Mouse (Mus musculus): Measurements from ENCODE around the gene Glcci1. TPM values are rescaled to one million over a fixed set of nuclear protein-coding genes. Genes with fewer than 3 reads are reported as not detected.
A peak's percentile ranks its signal among the peaks of the same experiment; 100 is the strongest.

Glcci1 gene
- 7.4 and 7.9 TPM in 2 replicates for polyA plus RNA-seq (2015; fragmentation: Nextera tagmentation; extraction: Ambion mirVana)

- 0% methylated on average over 12 of the region's 69 CpGs for WGBS
- Histone ChIP-seq H3K4me3 (peak within 1 kb of the TSS; percentile 94), H3K4me2 (peak within 1 kb of the TSS; percentile 63), H3K9me3 (no peaks in the 10 kb centered on the region), H3K4me1 (replicated peaks) (peaks cover 32% of the 10 kb centered on the region), H3K36me3 (no peaks in the 10 kb centered on the region), H3K9ac (peak within 1 kb of the TSS; percentile 91), H3K27ac (replicated peaks) (peak within 1 kb of the TSS; percentile 100), H3K27me3 (no peaks in the 10 kb centered on the region)
- peak; percentile 88 for ATAC-seq (ENCODE audit: low FRiP score, low read depth)
These were observed at the start of gene Glcci1 for GRCm38 (mm10) chr6:8509551-8509950. Glcci1 (plus strand) TSS chr6:8509600.

GRCm38 (mm10) chr6:8462447-8462846 is 47.0 kb upstream of the Glcci1 start:
- Histone ChIP-seq H3K27ac (replicated peaks) (no peak overlapping the region), H3K4me3 (no peak overlapping the region), H3K36me3 (no peaks in the 10 kb centered on the region), H3K4me2 (no peak overlapping the region), H3K9ac (no peak overlapping the region), H3K9me3 (no peaks in the 10 kb centered on the region), H3K4me1 (replicated peaks) (no peaks in the 10 kb centered on the region), H3K27me3 (no peaks in the 10 kb centered on the region)
- 97% methylated on average over 2 of the region's 2 CpGs for WGBS
- no peak for ATAC-seq (ENCODE audit: low FRiP score, low read depth)

DNA sequence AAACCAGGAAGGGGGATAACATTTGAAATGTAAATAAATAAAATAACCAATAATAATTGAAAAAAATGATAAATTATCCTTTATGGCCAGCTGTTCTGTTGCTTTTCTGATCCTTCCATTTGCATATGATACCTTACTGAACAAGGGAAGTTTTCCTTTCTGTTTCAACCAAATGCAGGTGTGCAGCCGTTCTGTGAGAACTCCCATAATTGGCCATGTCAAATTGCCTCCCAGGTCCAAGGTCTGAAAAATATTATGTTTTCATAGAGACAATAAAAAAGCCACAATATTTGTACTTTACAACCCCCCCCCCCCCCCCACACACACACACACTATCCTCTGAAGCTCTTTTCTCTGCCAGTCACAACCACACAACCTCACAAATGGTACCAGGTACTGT is 44.0 kb upstream of the Glcci1 start:
- WGBS, result 94% methylated on average over 1 of the region's 1 CpGs
- H3K9ac ChIP-seq, result no peak overlapping the region
- no peaks in the 10 kb centered on the region for H3K9me3 ChIP-seq

DNA sequence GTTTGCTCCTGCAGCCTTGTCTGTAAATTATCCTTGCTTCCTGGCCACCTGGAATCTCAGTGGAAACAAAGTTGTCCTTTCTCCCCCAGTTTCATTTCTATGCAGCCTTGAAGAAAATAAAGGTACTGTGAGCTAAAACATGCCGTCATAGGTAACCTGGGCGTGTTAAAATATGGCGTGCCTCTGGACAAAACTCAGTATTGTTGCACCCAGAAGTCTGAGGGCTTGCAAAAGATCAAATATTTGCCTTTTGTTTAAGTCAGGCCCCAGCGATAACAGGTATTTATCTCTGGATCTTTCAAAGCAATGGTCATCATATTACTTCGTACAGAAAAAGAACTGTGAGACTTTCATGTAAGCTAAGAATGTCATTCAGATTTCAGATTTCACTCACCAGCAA is 43.4 kb upstream of the Glcci1 start:
- Histone ChIP-seq H3K27me3 (no peaks in the 10 kb centered on the region), H3K36me3 (no peaks in the 10 kb centered on the region), H3K9ac (no peak overlapping the region), H3K4me2 (no peak overlapping the region), H3K9me3 (no peaks in the 10 kb centered on the region), H3K4me1 (replicated peaks) (no peaks in the 10 kb centered on the region), H3K4me3 (no peak overlapping the region), H3K27ac (replicated peaks) (no peak overlapping the region)
- no peak for ATAC-seq (ENCODE audit: low FRiP score, low read depth)
- WGBS, result 93% methylated on average over 5 of the region's 5 CpGs

More for the DNA sequence above, 44.0 kb upstream of the Glcci1 start:
- Histone ChIP-seq H3K4me2 (no peak overlapping the region), H3K4me1 (replicated peaks) (no peaks in the 10 kb centered on the region), H3K36me3 (no peaks in the 10 kb centered on the region), H3K4me3 (no peak overlapping the region), H3K27ac (replicated peaks) (no peak overlapping the region), H3K27me3 (no peaks in the 10 kb centered on the region)
- ATAC-seq (ENCODE audit: low FRiP score, low read depth), result no peak

DNA sequence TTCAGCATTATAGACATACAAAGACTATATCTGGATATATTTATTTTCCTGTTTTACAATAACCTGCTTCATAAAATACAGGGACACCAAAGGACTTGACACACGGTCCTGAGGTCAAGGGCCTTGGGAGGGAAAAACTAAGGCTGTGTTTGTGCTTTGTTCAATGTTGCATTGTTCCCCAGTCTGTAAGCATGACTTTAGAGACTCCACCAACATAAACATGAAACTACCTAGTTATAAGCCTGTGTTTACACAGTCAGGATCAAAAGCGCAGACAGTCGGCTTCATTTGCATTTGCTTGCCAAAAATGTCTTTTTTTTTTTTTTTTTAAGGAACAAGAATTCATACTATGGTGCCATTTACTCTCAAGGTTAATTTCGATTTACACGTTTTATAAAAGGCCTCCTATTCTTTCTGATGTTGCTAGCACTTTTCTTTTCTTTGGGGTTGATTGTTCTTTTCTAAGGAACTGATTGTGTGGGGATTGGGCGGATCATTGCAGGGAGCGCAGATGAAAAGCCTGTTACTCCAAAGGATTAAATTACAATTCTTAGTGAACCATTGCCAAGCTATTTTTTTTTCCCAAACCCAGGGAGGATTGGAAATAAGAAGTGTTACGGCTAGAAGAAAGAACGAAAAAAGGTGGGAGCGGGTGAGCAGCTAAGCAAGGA is 41.6 kb upstream of the Glcci1 start:
- 0 out of 2 replicates have a peak overlapping the region, but pooled peaks have one; percentile 11 for H3K27ac ChIP-seq (replicated peaks)
- no peaks in the 10 kb centered on the region for H3K9me3 ChIP-seq
- ATAC-seq (ENCODE audit: low FRiP score, low read depth), result no peak
- no peak overlapping the region for H3K4me3 ChIP-seq
- H3K4me2 ChIP-seq, result no peak overlapping the region
- no peaks in the 10 kb centered on the region for H3K4me1 ChIP-seq (replicated peaks)
- no peaks in the 10 kb centered on the region for H3K27me3 ChIP-seq
- no peak overlapping the region for H3K9ac ChIP-seq
- H3K36me3 ChIP-seq, result no peaks in the 10 kb centered on the region
- 33% methylated on average over 10 of the region's 10 CpGs for WGBS

GRCm38 (mm10) chr6:8469918-8470317 is 39.5 kb upstream of the Glcci1 start:
- H3K9ac ChIP-seq, result no peak overlapping the region
- H3K4me1 ChIP-seq (replicated peaks), result no peaks in the 10 kb centered on the region
- no peaks in the 10 kb centered on the region for H3K36me3 ChIP-seq
- ATAC-seq (ENCODE audit: low FRiP score, low read depth), result no peak
- no peaks in the 10 kb centered on the region for H3K9me3 ChIP-seq
- H3K27me3 ChIP-seq, result no peaks in the 10 kb centered on the region
- WGBS, result 97% methylated on average over 3 of the region's 3 CpGs
- H3K4me2 ChIP-seq, result no peak overlapping the region
- H3K4me3 ChIP-seq, result no peak overlapping the region
- no peak overlapping the region for H3K27ac ChIP-seq (replicated peaks)

GRCm38 (mm10) chr6:8472125-8472524 is 37.3 kb upstream of the Glcci1 start:
- 87% methylated on average over 3 of the region's 3 CpGs for WGBS
- H3K4me1 ChIP-seq (replicated peaks), result no peaks in the 10 kb centered on the region
- H3K4me3 ChIP-seq, result no peak overlapping the region
- H3K9me3 ChIP-seq, result no peaks in the 10 kb centered on the region
- ATAC-seq (ENCODE audit: low FRiP score, low read depth), result no peak
- H3K36me3 ChIP-seq, result no peaks in the 10 kb centered on the region
- no peak overlapping the region for H3K4me2 ChIP-seq
- H3K27ac ChIP-seq (replicated peaks), result no peak overlapping the region
- H3K9ac ChIP-seq, result no peak overlapping the region
- H3K27me3 ChIP-seq, result no peaks in the 10 kb centered on the region

- no peaks in the 10 kb centered on the region for H3K27me3 ChIP-seq
- H3K9ac ChIP-seq, result no peak overlapping the region
- no peak for ATAC-seq (ENCODE audit: low FRiP score, low read depth)
- H3K36me3 ChIP-seq, result no peaks in the 10 kb centered on the region
- H3K4me3 ChIP-seq, result no peak overlapping the region
- no peak overlapping the region for H3K27ac ChIP-seq (replicated peaks)
- H3K4me1 ChIP-seq (replicated peaks), result no peaks in the 10 kb centered on the region
- no peaks in the 10 kb centered on the region for H3K9me3 ChIP-seq
- 87% methylated on average over 5 of the region's 5 CpGs for WGBS
- H3K4me2 ChIP-seq, result no peak overlapping the region
These were observed 36.5 kb upstream of the Glcci1 start for GRCm38 (mm10) chr6:8472915-8473314.

DNA sequence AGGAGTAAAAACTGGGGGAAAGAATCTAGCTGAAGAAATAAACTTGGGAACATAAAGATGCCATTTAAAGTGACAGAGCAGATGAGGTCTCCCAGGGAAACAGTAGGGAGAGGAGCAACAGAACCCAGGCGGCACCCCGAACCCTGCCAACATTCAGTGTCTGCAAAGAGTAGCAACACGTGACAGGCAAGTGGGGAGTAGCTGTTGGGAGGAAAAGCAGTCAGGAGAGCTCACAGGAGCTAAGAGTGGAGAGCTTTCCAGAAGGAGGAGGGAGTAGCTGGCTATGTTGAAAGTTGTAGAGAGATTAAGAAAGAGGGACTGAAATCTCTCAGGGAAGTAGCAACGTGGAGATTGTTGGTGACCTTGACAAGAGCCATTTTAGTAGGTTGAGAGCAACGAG is 35.9 kb upstream of the Glcci1 start:
- WGBS, result 55% methylated on average over 5 of the region's 5 CpGs

GRCm38 (mm10) chr6:8474316-8474715 is 35.1 kb upstream of the Glcci1 start:
- Histone ChIP-seq H3K9ac (no peak overlapping the region), H3K4me2 (no peak overlapping the region), H3K27ac (replicated peaks) (no peak overlapping the region), H3K27me3 (no peaks in the 10 kb centered on the region), H3K4me3 (no peak overlapping the region), H3K9me3 (no peaks in the 10 kb centered on the region), H3K36me3 (no peaks in the 10 kb centered on the region), H3K4me1 (replicated peaks) (no peaks in the 10 kb centered on the region)
- ATAC-seq (ENCODE audit: low FRiP score, low read depth), result no peak
- WGBS, result 83% methylated on average over 3 of the region's 3 CpGs

More for the DNA sequence above, 35.9 kb upstream of the Glcci1 start:
- Histone ChIP-seq H3K4me1 (replicated peaks) (no peaks in the 10 kb centered on the region), H3K9me3 (no peaks in the 10 kb centered on the region), H3K4me3 (no peak overlapping the region), H3K27ac (replicated peaks) (no peak overlapping the region), H3K36me3 (no peaks in the 10 kb centered on the region), H3K27me3 (no peaks in the 10 kb centered on the region), H3K4me2 (no peak overlapping the region), H3K9ac (no peak overlapping the region)
- ATAC-seq (ENCODE audit: low FRiP score, low read depth), result no peak

GRCm38 (mm10) chr6:8474820-8475219 is 34.6 kb upstream of the Glcci1 start:
- no peaks in the 10 kb centered on the region for H3K27me3 ChIP-seq
- H3K36me3 ChIP-seq, result no peaks in the 10 kb centered on the region
- H3K4me2 ChIP-seq, result no peak overlapping the region
- H3K9me3 ChIP-seq, result no peaks in the 10 kb centered on the region
- no peaks in the 10 kb centered on the region for H3K4me1 ChIP-seq (replicated peaks)
- H3K27ac ChIP-seq (replicated peaks), result no peak overlapping the region
- 91% methylated on average over 4 of the region's 4 CpGs for WGBS
- ATAC-seq (ENCODE audit: low FRiP score, low read depth), result no peak
- no peak overlapping the region for H3K9ac ChIP-seq
- no peak overlapping the region for H3K4me3 ChIP-seq

DNA sequence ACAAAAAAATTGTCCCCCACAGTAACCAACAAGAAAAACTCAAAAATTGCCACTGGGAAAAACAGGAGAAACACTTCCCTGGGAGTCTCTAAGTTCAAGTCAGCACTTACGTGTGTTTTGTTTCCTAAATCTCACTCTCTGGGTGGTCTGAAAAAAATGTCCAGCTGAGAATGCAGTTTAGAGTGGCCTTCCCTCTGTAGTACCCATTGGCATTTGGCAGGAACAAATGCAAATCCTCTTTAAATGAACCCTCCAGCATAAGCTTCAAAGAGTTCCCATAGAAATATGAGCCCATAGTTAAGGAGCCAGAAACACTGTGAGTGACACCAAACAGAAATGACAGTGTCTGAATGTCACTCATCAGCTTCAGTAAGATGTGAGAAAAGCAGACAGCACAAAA is 30.2 kb upstream of the Glcci1 start:
- H3K36me3 ChIP-seq, result no peaks in the 10 kb centered on the region
- no peaks in the 10 kb centered on the region for H3K27me3 ChIP-seq
- no peak overlapping the region for H3K27ac ChIP-seq (replicated peaks)
- no peak for ATAC-seq (ENCODE audit: low FRiP score, low read depth)
- no peak overlapping the region for H3K4me2 ChIP-seq
- H3K4me3 ChIP-seq, result no peak overlapping the region
- no peaks in the 10 kb centered on the region for H3K9me3 ChIP-seq
- no peak overlapping the region for H3K9ac ChIP-seq
- 30% methylated on average over 1 of the region's 1 CpGs for WGBS
- H3K4me1 ChIP-seq (replicated peaks), result no peaks in the 10 kb centered on the region

Data from hindbrain, embryonic 15.5 days (tissue).